Mouse (Mus musculus) ovary, postnatal 14 days (tissue): ENCODE data around the gene Zfp541.

Experiments used
- DNase-seq: peaks from one replicate; pipeline ENCODE4 v3.0.0; 2022; ENCODE audit warnings: low spot score

The Zfp541 gene

DNA sequence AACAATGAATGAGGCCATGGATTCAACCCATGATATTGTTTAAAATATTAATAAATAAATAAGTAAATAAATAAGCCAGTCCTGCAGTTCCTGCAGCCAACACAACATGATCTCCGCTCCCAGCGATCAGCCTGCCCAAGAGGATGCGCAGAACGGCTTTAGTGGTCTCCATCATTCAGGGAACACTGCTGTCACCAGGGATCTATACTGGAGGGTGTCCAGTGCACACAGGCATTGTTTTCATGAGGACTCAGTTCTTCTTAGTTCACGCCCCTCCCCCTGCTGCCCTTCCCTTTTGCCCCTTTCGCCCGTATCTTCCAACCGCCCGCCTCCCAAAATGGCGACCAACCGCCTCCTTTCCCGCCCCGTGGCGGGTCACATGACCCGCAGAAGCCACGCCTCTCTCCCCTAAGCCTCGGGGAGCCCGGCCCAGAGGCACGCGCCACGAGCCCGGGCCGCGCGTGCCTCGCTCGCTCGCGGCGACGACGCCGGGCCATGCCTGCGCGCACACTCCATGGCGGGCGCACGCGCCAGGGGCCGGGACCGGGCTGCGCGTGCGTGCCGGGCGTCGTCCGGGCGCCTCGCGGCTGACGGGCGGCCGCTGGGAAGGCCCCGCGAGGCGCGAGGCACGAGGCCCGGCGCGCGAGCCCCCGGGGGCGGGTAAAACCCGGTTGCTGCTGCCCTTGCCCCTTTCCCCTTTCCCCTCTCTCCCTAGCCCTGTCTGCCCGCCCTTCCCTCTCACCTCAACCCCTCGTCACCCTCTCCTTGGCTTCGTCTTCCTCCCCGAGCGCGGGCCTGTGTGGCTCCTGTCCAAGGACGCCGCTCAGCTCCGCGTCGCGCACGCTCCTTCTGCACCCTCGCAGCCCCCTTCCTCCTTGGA is at the start of gene Zfp541:
Gene Zfp541 (plus strand): TSS at position 596 of the 880 bp plus-strand sequence.
- no peak for DNase-seq

DNA sequence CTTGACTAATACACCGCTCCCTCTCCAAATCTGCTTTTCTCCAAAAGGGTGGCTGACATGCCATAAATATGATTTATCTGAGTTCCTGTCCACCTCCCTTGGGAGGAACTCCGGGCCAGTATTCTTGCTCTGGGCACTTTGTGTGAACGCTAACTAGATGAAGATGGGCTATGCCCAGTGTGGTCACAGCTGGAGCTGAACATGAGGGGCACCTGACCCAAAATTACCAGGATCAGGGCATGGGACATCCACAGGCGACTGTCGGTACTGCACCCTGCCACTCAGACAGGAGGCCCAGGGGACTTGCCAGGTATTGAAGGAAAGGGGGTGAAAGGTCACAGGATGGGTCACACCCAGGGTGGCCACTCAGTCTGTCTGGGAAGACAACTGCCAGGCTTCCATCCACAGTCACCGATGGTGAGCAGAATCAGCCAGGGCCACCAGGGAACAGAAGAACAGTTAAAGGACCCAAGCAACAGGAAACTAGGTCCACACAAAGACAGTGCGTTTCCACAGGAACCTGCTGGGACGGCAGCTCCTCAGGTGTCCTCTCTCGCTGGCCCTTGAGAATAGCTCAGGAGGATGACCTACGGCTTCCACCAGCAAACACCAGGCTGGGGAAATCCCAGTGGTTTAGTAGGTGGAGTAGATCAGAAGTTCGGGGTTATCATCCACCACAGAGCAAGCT is 48.9 kb upstream of the Zfp541 start:
- DNase-seq: no peak

DNA sequence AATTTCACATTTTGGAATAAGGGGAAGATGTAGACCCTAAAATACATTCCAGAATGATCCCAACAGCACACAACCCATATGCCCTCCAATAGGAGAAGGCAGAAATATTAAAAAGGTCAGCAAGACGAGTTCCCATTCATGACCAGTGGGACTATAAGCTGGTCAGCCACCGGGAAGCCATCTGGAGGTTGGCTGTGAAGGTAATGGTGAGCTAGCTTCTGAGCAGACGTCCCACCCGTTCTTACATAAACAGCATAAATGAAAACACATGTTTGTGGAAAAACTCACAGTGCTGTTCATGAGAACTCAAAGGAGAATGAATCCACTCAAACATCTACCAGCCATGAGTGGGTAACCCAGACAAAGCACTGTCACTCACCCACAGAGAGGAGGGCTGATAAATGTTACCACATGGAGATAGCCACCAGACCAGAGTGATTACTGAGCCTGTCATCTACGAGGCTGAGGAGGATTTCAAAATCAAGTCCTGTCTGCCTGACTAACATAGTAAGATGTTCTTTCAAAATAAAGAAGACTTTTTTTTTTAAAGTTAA is 47.8 kb upstream of the Zfp541 start:
- no peak for DNase-seq

DNA sequence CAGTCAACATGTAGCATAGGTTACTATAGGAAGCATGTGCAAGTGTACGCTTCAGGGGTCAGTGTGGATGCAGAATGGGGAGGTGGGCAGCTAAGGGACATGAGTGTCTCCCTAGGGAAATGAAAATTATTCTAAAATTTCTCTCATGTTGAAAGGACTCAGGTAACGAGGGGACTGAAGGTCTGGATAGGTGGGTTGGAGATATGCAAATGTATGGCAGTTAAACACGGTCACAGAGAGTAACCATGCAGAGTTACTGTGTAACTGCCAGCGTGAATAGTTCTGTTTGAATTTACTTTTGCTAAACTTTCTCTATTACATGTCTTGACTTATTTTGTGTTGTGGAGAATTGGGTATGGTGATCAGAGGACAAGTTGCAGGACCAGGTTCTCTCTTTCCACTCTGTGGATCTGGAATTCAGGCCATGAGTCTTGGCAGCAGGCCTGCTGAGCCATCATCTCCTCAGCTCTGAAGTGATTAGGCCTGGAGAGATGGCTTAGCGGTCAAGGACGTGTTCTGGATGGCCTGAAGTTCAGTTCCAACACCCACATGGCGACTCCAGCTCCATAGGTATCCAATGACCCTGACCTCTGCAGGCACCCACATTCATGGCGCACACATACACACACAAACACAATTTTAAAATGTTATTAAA is 47.0 kb upstream of the Zfp541 start:
- no peak for DNase-seq

DNA sequence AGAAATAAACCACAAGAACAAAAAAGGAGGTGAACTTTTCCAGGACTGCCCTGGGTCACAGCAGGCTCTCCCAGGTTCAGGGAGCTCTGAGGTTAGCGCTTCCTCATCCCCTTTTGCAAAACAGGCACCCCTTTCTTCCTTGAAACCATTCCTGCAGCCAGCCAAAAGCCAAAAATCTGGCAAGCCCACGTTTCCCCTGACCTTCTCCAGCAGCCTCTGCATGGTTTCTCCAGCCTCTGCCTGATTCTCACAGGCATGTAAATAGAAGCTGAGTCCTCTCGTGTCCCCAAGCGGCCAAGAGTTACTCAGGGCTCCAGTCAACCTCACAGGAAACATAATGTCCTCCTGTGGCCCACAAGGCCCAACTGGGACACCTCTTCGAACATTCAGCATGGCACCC is 46.2 kb upstream of the Zfp541 start:
- DNase-seq: no peak

DNA sequence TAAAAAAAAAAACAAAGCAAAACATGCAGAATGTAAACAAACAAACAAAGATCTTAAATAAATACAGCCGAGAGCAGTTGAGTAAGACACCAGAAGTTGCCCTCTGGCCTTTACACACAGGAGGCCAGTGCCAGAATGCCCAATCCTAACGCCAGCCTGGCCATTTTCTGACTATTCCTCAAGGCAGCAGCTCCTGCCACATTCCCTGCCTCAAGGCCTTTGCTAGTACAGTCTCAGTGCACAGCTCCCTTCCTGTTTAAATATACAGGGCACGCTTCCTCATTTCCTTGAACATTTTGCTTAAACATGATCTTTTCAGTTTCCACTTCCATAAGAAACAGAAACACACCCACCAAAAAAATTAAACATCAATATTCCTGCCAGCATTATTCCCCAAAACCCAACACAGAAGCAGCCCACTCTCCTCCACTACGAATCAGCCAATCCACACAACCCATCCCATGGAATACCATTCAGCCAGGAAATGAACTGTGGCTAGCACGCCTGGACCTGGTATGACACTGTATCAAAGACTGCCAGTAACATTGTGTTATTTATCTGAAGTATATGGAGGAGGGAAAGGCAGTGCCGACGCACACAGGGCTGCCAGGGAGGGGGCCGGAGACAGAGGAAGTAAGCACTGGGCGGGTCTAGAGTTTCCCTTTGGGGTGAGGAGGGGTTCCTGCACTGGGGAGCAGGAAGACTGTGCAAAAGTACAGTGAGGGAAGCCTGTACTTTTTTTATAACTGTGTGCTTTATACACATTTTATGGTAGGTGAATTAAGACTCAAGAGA is 43.4 kb upstream of the Zfp541 start:
- DNase-seq: no peak

DNA sequence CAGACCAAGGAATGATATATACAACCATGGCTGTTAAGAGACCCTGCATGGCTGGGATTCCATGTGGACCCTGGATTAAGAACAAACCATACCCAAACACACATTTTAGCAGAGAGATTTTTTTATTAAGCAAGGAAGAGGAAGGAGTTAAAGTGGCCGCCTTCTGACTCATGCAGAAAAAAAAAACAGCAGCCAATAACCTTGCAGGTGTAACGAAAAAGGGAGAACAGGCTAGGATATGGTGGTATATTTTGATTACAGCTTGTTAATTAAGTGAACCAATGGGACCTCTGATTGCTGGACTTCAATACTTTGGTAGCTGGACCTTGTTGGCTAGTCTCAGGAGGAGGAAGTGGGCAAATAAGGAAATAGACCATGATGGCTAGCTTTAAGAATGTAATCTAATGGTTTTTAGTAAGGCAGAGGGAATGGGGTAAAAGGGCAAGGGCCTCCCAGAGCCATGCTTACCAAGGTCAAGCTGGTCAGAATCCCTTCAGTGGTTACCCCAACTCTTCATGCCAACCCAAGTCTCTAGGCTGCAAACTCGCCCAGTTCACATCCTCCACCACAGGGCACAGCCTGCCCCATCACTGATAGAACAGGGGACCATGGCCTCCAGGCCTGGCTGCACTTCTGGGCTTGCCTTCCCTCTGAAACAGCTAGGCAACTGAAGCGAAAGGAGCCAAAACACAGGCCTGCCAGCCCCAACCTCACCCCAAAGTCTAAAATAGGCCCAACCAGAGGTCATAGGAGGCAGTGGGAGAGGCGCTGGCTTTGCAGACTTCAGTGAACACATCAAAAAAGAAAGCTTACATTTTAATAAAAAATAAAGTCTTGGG is 42.1 kb upstream of the Zfp541 start:
- DNase-seq: no peak

DNA sequence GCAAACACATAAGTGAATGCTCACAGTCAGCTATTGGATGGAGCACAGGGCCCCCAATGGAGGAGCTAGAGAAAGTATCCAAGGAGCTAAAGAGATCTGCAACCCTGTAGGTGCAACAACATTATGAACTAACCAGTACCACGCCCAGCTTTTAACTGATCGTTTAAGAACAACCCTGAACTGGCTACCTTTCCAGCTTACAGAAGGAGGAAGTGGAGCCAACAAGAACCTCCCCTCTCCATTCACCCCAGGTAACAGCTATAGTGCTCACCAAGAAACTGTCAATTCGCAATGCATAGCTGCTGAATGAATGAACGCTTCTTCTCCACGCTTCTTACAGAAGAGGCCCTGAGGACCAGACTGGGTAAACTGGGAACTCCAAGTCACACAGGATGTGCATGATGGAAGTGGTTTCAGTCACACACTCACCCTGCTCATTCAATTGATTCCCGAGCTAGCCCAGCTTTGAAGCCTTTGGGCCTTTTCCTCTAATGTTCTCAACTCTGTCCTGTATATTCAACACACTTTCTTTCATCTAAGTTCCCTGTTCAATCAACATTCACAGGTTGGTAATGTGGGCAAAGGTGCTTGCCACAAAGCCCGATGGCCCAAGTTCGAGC is 36.9 kb upstream of the Zfp541 start:
- no peak for DNase-seq

DNA sequence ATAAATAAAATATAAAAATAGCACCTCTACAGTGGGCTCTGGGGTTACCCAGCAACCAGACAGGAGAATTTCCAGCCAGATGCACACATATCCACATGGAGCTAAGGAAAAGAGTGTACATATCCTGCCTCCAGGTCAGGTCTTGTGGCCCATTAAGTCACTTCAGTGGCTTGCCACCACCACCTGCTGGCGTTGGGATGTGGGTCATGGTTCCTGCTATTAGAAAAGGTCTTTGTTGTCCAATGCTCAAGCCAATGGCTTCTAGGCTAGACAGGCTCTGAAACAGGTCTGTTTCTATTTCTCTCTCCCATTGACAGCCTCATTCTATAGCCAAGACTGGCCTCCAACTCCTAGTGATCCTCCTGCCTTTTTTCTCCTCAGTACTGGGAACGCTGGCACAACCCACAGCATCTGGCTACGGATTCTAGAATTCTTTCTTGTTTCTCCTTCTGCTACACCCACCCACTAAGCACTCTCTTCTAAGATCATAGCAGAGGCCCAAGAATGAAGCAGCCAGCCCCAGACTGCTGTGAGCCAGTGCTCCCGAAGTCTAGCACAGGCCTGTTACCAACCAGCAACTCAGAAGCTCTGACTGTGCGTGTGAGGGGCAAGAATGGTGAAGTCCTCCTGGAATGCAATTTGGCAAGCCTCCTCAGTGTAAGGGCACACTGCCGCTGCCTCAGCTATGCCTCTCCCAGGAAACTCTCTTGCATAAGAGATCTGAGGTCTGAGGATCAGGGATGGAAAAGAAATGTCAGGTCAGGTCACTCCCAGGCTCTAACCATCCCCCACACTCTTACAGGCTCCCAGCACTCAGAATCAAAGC is 33.3 kb upstream of the Zfp541 start:
- DNase-seq: no peak

DNA sequence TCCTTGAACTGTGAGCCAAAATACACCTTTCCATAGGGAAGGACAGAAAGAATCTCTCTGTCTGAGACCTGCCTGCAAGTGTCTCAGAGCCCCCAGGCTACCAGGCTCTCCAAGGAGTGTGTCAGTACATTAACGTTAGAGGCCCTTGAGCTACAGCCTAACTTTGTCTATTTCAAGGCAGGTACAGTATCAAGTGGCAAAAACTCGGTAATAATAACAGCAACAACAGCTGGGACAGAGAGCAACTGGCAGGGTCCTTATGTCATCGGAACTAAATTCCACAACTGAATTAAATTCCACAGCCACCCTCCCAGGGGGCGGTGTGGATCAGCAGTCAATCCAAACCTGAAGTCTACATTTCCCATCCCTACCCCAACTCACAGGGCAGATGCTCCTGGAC is 30.5 kb upstream of the Zfp541 start:
- DNase-seq: no peak

DNA sequence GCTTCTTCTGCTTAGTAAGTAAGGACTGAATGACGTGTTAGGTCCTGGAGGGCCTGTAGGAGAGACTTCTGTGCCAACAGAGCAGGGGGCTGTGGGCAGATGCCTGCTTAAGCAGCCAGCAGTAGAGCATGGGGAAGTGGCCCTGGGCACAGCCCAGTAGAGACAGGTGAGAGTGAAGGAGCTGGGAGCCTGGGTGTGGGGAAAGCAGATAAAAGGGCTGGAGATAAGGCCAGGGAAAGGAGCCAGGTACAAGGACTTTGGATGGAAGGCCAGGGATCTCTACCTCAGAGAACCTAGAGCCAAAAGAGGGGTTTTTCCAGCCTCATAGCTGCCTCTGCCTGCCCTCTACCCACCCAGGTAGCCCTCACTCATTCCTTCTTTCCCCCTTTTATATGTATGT is 28.6 kb upstream of the Zfp541 start:
- DNase-seq: no peak

DNA sequence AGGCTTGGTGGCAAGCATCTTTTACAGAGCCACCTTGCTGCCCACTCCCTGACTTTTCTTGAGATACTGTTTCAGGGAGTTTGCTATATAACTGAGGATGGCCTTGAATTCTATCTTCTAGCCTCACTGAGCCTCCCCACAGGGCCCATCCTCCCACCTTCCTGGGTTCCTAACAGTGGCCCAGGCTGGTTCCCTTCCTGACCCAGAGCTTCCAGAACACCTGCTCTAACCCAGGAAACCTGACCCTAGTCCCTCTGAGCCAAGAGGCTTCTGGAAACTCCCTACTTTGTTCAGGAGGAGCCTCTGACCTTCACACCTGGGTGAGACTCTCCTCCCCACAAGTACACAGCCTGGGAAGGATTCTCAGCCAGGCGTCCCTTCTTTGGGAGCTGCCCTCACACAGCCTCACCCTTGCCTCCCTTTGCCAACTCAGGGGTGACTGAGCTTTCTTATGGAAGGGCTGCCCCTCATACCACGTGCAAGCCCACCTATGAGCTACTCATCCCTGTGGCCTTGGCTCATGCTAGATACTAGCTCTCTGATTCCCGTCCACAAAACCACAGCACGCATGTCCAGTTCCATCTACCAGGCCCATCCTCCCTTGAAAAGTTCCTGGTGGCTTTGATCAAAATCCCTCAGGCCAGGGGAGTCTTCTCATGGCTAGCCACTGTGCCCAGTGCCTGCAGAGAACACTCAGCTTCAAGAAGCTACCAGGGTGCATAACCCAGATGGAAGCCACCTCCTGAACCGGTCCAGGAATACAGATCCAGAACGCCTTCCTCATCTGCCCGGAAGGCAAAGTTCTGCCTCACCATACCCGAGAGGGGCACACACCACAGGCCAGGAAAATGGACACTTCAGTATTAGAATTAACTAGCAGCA is 27.8 kb upstream of the Zfp541 start:
- no peak for DNase-seq

DNA sequence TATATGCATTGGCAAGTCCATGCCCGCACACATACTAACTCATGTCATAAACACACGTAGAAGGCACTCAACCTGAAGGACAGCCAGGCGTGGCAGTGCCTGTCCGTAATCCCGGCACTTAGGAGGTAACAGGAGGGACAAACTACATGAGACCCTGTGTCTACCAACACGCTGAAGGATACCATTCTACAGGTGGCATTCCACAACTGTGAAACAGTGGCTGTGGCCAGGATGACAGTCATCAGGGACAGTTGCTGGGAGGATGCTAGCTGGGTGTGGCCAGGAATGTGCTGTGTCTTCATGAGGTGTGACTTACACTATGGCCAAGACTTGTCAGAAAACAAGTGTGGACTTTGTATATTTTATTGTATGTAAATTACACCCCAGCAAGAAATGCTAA is 24.6 kb upstream of the Zfp541 start:
- DNase-seq: no peak

DNA sequence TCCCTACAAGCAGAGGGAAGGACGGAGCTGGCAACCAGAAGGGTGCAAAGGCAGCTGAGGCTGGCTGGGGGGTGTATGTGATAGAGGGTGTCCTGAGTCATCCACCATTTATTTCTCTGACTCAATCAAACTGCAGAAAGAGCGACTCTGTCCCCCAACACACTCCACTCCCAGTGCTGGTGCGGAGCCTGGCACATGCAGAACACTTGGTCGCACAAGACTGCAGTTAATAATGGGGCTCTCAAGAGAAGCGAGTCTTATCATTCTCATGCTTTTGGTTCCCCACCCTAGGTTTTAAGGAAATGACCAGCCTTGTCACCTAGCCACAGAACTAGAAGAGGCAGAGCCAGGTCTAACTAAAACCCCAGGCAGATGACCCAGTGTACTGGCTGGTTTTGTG is 22.3 kb upstream of the Zfp541 start:
- no peak for DNase-seq

DNA sequence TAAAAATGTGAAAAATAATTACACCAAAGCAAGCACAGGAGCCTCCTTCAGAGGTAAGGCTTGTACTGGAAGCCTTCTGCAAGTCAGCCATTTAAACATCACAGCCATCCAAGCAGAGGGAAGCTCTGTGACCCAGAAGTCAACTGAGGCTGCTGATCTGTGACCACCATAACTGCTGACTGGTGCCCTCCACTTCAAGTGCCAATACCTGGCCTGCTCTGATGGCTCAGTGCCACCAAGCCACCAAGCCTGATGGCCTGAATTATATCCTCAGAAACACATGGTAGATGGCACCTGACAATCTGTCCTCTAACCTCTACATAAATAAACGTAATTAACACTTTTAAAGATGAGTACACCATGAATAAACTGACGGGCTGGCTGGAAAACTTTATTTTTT is 20.4 kb upstream of the Zfp541 start:
- DNase-seq: no peak

DNA sequence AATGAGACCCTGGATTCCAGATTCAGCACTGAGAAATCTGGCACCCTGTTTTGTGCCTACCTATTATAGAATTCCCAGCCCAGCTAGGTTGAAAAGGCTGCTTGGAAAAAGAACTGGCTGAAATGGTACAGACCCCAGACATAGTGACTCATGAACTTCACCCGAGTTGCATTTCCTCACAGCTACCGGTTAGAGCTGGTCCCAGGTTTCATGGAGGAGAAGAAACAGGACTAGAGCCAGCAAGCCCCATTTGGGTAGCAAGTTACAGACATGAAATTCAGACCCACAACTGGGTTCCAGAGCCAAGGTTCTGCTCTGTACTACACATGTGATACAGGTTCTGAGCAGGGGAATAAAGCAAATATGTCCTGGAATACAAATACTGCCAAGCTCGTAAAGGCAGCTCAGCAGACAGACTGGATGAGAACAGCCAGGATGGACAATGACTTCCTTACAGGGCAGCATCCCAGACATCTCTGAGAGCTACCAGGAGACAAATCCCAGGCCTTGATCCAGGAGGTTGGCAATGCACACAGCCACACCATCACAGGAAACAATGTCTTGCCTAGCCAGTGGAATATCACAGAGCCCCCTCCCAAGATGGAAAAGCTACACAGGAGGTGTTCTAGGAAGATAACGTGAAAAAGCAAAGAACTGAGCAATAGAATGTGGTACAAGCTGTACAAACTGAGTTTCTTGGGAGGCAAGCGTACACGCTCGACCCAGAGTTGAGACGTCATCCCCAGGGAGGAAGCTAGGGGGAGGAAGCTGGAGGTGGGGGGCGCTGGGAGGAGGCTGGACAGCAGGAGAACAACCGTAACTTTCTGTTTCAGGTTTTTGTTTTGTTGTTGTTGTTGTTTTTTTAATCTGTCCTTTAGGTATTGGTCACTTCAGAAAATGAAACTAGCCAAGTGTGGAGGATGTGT is 18.5 kb upstream of the Zfp541 start:
- DNase-seq: no peak

DNA sequence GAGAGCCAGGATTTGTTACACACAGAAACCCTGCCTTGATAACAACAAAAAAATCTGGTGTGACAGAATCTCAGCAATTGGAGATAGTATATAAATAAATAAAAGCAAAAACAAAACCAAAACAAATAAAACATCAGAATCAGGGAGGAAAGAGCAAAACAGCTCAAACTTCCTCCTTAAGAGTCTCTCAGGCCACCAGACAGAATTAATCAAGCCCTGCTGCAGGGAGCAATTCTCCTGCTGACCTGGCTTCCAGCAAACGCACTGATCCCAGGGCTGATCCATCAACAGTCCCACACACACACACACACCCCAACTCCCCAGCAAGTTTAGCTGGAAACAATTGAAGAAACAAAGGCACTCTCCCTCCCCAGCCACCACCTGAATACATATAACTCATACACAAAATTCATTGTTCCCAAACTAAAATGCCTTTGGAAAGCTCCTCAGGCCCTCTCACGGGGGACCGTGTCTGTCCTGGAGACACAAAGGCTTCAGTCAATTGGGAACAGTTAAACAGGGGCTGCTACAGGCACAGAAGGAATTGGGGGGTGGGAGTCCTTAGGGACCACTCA is 17.7 kb upstream of the Zfp541 start:
- DNase-seq: no peak
